Mouse (Mus musculus) megakaryocyte, adult 5-6 weeks (primary cell): ENCODE data around the gene Prop1. TPM values are rescaled to one million over a fixed set of nuclear protein-coding genes. Genes with fewer than 3 reads are reported as not detected.

Source experiments
- ATAC-seq: 2 replicates; pipeline ENCODE4 v1.8.0; 2016; ENCODE audit warnings: mild to moderate bottlenecking, inconsistent platforms; ENCODE audit not compliant: poor library complexity, severe bottlenecking
- total RNA-seq, 2 experiments: library from RNA; stranded (forward) in 1 of 2; stranded (reverse) in 1 of 2; fragments of 153-499, 151-499 nt in 1 of 2; fragments of 221-1000, 200-1000 nt in 1 of 2; gene quantifications; 2 replicates each; pipeline versions ENCODE4 v1.2.3 to v1.2.4; 2015 to 2017

Prop1 gene
- total RNA-seq (2015) (not detected in 2 replicates), total RNA-seq (2017) (not detected in 2 replicates)

GRCm38 (mm10) chr11:50953665-50954064 is at the start of gene Prop1:
Gene Prop1, minus strand, starts transcription at chr11:50953765.
- no peak for ATAC-seq

- ATAC-seq, result no peak
These were observed 49.7 kb upstream of the Prop1 start, which contains the start of gene Olfr51 for GRCm38 (mm10) chr11:51003296-51003695. Gene Olfr51, plus strand, starts transcription at chr11:51003596.

GRCm38 (mm10) chr11:50981667-50982066 is 28.1 kb upstream of the Prop1 start, which contains the start of gene Olfr1377:
Gene Olfr1377, plus strand, starts transcription at chr11:50981967.
- ATAC-seq, result no peak

- no peak for ATAC-seq
These were observed 23.7 kb upstream of the Prop1 start for GRCm38 (mm10) chr11:50977216-50977615.

GRCm38 (mm10) chr11:50966230-50966629 is 12.7 kb upstream of the Prop1 start, which contains the start of gene Olfr1378:
Gene Olfr1378, plus strand, starts transcription at chr11:50966530.
- ATAC-seq, result no peak

GRCm38 (mm10) chr11:50964886-50965285 is 11.3 kb upstream of the Prop1 start:
- no peak for ATAC-seq

GRCm38 (mm10) chr11:50952290-50952689 is 1.3 kb downstream of the Prop1 start:
- no peak for ATAC-seq

GRCm38 (mm10) chr11:50943506-50943905 is 10.1 kb downstream of the Prop1 start, which contains the start of gene 4933414I15Rik:
Gene 4933414I15Rik, minus strand, starts transcription at chr11:50943765.
- no peak for ATAC-seq

GRCm38 (mm10) chr11:50942386-50942785 is 11.2 kb downstream of the Prop1 start:
- no peak for ATAC-seq

- peak; percentile 60 for ATAC-seq
These were observed 13.8 kb downstream of the Prop1 start for GRCm38 (mm10) chr11:50939621-50940366.

- no peak for ATAC-seq
These were observed 15.1 kb downstream of the Prop1 start for GRCm38 (mm10) chr11:50938435-50938834.

GRCm38 (mm10) chr11:50932040-50932439 is 21.5 kb downstream of the Prop1 start:
- no peak for ATAC-seq

- peak; percentile 56; the same call in 1 of the 2 replicates for ATAC-seq
These were observed 22.1 kb downstream of the Prop1 start, which contains the start of gene Zfp354b for GRCm38 (mm10) chr11:50931451-50931866. Gene Zfp354b, minus strand, starts transcription at chr11:50931633.

- no peak; the same call in 1 of the 2 replicates for ATAC-seq
These were observed 22.5 kb downstream of the Prop1 start for GRCm38 (mm10) chr11:50931021-50931420.

GRCm38 (mm10) chr11:50930469-50931014 is 23.0 kb downstream of the Prop1 start:
- ATAC-seq, result no peak

- peak; percentile 96 for ATAC-seq
These were observed 37.8 kb downstream of the Prop1 start, which contains the start of gene Zfp2 for GRCm38 (mm10) chr11:50915671-50916320. Gene Zfp2, minus strand, starts transcription at chr11:50916165.

- ATAC-seq, result no peak
These were observed 39.1 kb downstream of the Prop1 start for GRCm38 (mm10) chr11:50914461-50914860.

- no peak for ATAC-seq
These were observed 40.3 kb downstream of the Prop1 start for GRCm38 (mm10) chr11:50913301-50913700.

- no peak for ATAC-seq
These were observed 45.4 kb downstream of the Prop1 start for GRCm38 (mm10) chr11:50908136-50908535.
